Mouse (Mus musculus) CH12.LX (cell line): ENCODE measurements around the gene Aaed1.

Source experiments
- CHD2 ChIP-seq: IDR thresholded peaks from 2 replicates; pipeline ENCODE4 v1.6.1; 2011; ENCODE audit warnings: low read length, improper control_type of control experiment
- CTCF ChIP-seq, 2 experiments: IDR thresholded peaks in 1 of 2; conservative IDR thresholded peaks in 1 of 2; 2 replicates each; pipeline ENCODE4 v1.5.1; 2011 to 2012; ENCODE audit warnings: low read depth in 2 of 2, low read length in 2 of 2, improper control_type of control experiment in 1 of 2, inconsistent platforms in 1 of 2, mild to moderate bottlenecking in 1 of 2, moderate library complexity in 1 of 2
- E2F4 ChIP-seq: IDR thresholded peaks from 2 replicates; pipeline ENCODE4 v1.6.1; 2011; ENCODE audit warnings: low read depth, low read length, improper control_type of control experiment; ENCODE audit not compliant: insufficient replicate concordance
- HCFC1 ChIP-seq: IDR thresholded peaks from 2 replicates; pipeline ENCODE4 v1.6.1; 2012; ENCODE audit warnings: low read depth, mild to moderate bottlenecking, inconsistent platforms, low read length, improper control_type of control experiment
- JUND ChIP-seq: conservative IDR thresholded peaks from 2 replicates; pipeline ENCODE4 v1.6.1; 2011; ENCODE audit warnings: low read depth, low read length, improper control_type of control experiment
- KAT2A ChIP-seq: IDR thresholded peaks from 2 replicates; pipeline ENCODE4 v1.6.1; 2012; ENCODE audit warnings: low read length, improper control_type of control experiment, inconsistent platforms; ENCODE audit not compliant: insufficient replicate concordance
- MAX ChIP-seq: IDR thresholded peaks from 2 replicates; pipeline ENCODE4 v1.6.1; 2011; ENCODE audit warnings: low read length, improper control_type of control experiment
- MAZ ChIP-seq: IDR thresholded peaks from 2 replicates; pipeline ENCODE4 v1.6.1; 2012; ENCODE audit warnings: low read depth, mild to moderate bottlenecking, inconsistent platforms, low read length, improper control_type of control experiment, moderate library complexity
- POLR2A ChIP-seq: IDR thresholded peaks from 2 replicates; pipeline ENCODE4 v1.6.1; 2011; ENCODE audit warnings: low read depth, mild to moderate bottlenecking, improper control_type of control experiment, low read length
- USF1 ChIP-seq: IDR thresholded peaks from 2 replicates; pipeline ENCODE4 v1.6.1; 2014; ENCODE audit warnings: low read depth, mild to moderate bottlenecking, inconsistent platforms, low read length, improper control_type of control experiment
- ZKSCAN1 ChIP-seq: IDR thresholded peaks from 2 replicates; pipeline ENCODE4 v1.6.1; 2012; ENCODE audit warnings: low read depth, inconsistent platforms, low read length, improper control_type of control experiment, borderline replicate concordance
- ZMIZ1 ChIP-seq: IDR thresholded peaks from 2 replicates; pipeline ENCODE4 v1.6.1; 2012; ENCODE audit warnings: low read depth, mild to moderate bottlenecking, inconsistent platforms, low read length, improper control_type of control experiment

DNA sequence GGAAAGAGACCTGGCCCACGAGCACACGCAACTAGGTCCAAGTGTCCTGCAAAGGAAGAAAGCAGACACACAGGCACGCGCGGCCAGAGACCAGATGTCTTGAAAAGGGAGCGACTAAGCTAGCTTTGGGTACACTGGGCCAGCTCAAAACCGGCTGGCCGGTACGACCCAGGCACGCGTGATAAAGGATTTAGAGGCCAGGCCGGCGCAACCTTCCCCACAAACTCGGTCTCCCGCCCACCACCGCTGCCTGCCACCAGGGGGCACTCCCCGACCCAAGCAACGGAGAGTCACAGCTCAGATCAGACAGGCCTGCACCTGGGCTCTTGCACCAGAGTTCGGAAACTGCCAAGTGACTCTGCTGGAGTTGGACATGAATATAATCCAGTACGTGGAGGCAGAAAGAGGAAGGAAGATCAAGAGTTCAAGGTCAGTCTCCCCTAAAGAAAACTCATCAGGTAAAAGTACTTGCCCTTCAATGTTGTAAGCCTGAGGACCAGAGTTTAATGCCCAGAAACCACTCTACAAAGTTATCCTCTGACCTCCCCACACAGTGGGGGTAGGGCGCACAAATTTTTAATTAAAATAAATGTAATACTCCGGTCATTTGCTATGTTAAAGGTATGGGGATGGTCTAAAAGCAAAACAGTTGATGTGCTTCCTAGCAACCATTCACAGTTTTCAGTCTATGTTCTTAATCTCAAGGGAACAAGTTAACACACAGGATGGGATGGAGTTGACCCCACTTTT is 63.6 kb downstream of the Aaed1 start:
- no peak for TF ChIP-seq ZKSCAN1
- 0 out of 2 replicates have a peak, but pooled peaks have one; percentile 25 for TF ChIP-seq ZMIZ1
- peak; percentile 62; the same call in 1 of the 2 replicates for TF ChIP-seq E2F4
- TF ChIP-seq MAX: peak; percentile 60; the same call in 1 of the 2 replicates
- peak; percentile 43; the same call in 1 of the 2 replicates for TF ChIP-seq CHD2
- TF ChIP-seq CTCF (conservative IDR thresholded peaks at IDR 0.05 in 1 of 2, IDR thresholded peaks at IDR 0.05 in 1 of 2; ENCODE audit: low read depth in 2 of 2, low read length in 2 of 2): peak in 1 of 2 experiments; percentile 91
- TF ChIP-seq KAT2A: 0 out of 2 replicates have a peak, but pooled peaks have one; percentile 38
- 0 out of 2 replicates have a peak, but pooled peaks have one; percentile 71 for TF ChIP-seq MAZ
- TF ChIP-seq HCFC1: peak; percentile 33; the same call in 1 of the 2 replicates
- TF ChIP-seq JUND: no peak
- no peak for TF ChIP-seq USF1
- TF ChIP-seq POLR2A: peak; percentile 4; the same call in 1 of the 2 replicates
